Mouse (Mus musculus) lung, adult 2 months (tissue): Measurements from ENCODE around the gene Smpd1. TPM values are rescaled to one million over a fixed set of nuclear protein-coding genes. Genes with fewer than 3 reads are reported as not detected.

Source experiments
- DNase-seq: peaks from one replicate; pipeline ENCODE4 v3.0.0; 2022
- H3K4me1 ChIP-seq: fragments of 200-500 bp; 2 replicates; pipeline ENCODE4 v1.6.1; 2011; ENCODE audit warnings: low read length; ENCODE audit not compliant: control insufficient read depth, insufficient read depth
- H3K4me3 ChIP-seq: fragments of 200-500 bp; replicated peaks from 2 replicates; pipeline ENCODE3; 2011; ENCODE audit warnings: low read depth, mild to moderate bottlenecking, control low read depth, low read length; ENCODE audit errors: extremely low read depth
- CTCF ChIP-seq: fragments of 200-500 bp; IDR thresholded peaks from 2 replicates; pipeline ENCODE4 v1.5.1; 2011; ENCODE audit warnings: mild to moderate bottlenecking, low read length, control low read depth; ENCODE audit not compliant: insufficient read depth
- POLR2A ChIP-seq: fragments of 200-500 bp; IDR thresholded peaks from 2 replicates; pipeline ENCODE4 v1.6.1; 2011; ENCODE audit warnings: low read depth, mild to moderate bottlenecking, control low read depth, low read length, borderline replicate concordance; ENCODE audit errors: extremely low read depth
- WGBS: fragments of 180-500 bp; shearing (Covaris S2); methylation state at CpG from one replicate; pipeline ENCODE4 v1.1.7; 2018; 5-methylcytosine and 5-hydroxymethylcytosine counted together
- polyA plus RNA-seq: library from polyadenylated mRNA; depleted of rRNA; stranded (reverse); fragments of >200 nt; gene quantifications from 2 replicates; pipeline ENCODE4 v1.2.3, GENCODE M21; 2012; rRNA removed

Gene Smpd1
- polyA plus RNA-seq = 80.7 and 90.0 TPM in 2 replicates

DNA sequence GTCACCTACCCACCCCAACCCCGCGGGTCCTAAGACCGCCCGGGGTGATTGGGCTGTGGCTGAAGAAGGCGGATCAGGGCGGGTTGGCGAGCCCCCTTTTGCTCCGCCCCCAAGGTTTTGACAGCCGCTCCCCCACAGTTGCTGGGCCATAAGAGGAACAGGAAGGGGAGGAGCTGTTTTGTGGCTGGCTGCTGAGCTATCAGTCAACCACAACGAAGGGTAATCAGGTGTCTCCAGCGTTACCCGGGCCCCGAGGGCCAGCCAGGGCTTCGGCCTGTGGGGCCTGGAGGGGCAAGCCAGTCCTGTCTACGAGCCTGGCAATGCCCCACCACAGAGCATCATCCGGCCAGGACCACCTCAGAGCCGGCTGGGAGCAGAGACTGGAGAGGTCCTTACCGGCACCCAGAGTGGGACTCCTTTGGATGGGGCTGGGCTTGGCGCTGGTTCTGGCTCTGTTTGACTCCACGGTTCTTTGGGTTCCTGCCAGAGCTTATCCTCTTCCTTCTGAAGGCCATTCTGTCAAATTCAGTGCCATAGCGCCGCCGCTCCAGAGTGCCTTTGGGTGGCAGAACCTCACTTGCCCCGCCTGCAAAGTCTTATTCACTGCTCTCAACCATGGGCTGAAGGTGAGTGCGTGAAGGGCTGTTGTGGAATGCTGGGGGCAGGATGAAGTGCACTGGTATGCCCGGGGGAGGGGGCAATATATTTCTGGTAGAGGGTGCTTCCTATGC lies at the start of gene Smpd1:
Gene Smpd1, plus strand, starts transcription at position 149 of the 731 bp plus-strand sequence.
- DNase-seq = peak; percentile 88
- no peak for TF ChIP-seq CTCF
- peak; percentile 22; the same call in 1 of the 2 replicates for TF ChIP-seq POLR2A
- 2% methylated on average over 26 of the region's 26 CpGs for WGBS
- peaks cover 6% of the 10 kb centered on the region for H3K4me1 ChIP-seq
- H3K4me3 ChIP-seq = peak within 1 kb of the TSS; percentile 90

- Histone ChIP-seq H3K4me1 (no peaks in the 10 kb centered on the region), H3K4me3 (no peak overlapping the region)
- TF ChIP-seq POLR2A (no peak), CTCF (no peak)
- WGBS = 73% methylated on average over 4 of the region's 4 CpGs
- DNase-seq = no peak
Measured at GRCm38 (mm10) chr7:105507257-105507656, 46.9 kb upstream of the Smpd1 start.

DNA sequence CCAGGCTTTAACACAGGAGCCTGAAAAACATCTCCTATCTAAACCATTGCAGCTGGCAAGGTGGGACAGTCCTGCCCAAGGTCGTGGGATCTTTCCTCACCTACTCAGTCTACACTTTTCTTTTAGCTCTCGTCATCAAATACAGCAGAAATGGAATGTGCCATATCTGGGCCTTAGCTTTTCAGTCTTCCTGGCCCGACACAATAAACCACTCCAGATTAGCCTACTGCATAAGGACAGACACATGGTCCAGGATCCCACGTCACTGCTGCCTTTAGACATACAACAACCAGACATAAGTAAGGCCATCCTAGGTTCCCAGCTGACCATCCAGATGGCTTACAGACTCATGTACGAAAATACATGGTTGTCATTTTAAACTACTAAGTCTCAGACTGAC lies 44.0 kb upstream of the Smpd1 start:
- DNase-seq = no peak
- WGBS = 75% methylated on average over 5 of the region's 5 CpGs
- Histone ChIP-seq H3K4me1 (no peaks in the 10 kb centered on the region), H3K4me3 (no peak overlapping the region)
- TF ChIP-seq POLR2A (no peak), CTCF (no peak)

- no peak for TF ChIP-seq CTCF
- WGBS = 46% methylated on average over 5 of the region's 5 CpGs
- Histone ChIP-seq H3K4me1 (no peaks in the 10 kb centered on the region), H3K4me3 (no peak overlapping the region)
- no peak for DNase-seq
Measured at GRCm38 (mm10) chr7:105513845-105514291, 40.3 kb upstream of the Smpd1 start.

DNA sequence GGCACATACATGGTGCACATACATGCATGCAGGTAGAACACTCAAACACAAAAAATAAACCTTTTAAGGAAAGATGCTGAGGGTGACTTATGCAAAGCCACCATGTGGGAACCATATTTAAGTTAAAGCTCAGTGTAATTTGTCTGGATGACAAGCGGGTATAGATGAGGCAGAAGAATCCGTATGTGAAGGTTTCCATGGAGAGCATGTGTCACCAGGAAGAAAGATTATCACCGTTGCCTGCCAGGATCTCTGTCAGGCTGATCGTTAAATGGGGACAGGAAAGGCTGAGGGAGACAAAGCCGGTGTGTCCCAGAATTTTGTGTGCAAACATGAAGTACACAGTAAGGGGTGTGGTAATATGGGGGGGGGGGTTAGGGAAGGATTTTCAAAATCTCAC lies 39.6 kb upstream of the Smpd1 start:
- H3K4me1 ChIP-seq = no peaks in the 10 kb centered on the region
- no peak overlapping the region for H3K4me3 ChIP-seq
- TF ChIP-seq POLR2A (no peak), CTCF (no peak)
- WGBS = 37% methylated on average over 5 of the region's 5 CpGs
- DNase-seq = no peak

GRCm38 (mm10) chr7:105515178-105515577 lies 39.0 kb upstream of the Smpd1 start:
- 2% methylated on average over 5 of the region's 5 CpGs for WGBS
- TF ChIP-seq POLR2A = no peak
- peak; percentile 86 for TF ChIP-seq CTCF
- peak; percentile 63 for DNase-seq

DNA sequence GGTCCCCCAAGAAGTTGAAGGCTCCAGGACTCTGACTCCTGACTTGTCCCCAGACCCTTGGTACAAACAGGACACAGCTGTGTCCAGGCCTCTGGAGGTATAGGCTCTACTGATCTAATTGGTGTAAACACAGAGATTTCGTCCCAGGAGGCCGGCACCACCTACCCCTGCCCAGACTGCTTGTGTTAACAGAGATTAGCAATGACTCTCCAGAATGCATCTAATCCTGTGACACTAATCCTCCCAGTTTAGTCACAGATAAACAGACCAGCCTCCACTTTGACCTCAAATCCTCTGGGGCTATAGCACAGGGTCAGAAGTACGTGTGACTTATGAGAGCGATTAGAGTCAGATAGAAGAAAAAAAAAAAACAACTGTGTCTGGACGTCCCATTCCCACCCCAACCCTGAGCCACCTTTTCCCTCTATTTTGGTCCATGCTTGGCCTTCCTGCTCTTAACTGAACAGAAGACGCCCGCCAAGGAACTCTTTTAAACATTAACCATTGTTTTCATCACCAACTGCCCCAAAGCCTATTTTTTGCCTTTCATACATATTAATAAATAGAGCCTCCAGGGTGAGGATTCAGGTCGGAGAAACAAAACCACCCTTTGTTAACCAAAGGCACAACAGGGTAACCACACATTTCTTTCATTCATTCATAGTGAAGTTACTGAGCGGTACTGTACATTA lies 37.3 kb upstream of the Smpd1 start:
- Histone ChIP-seq H3K4me1 (no peaks in the 10 kb centered on the region), H3K4me3 (no peak overlapping the region)
- DNase-seq = no peak
- TF ChIP-seq CTCF = no peak
- no peak for TF ChIP-seq POLR2A
- WGBS = 49% methylated on average over 9 of the region's 9 CpGs

More at GRCm38 (mm10) chr7:105515178-105515577, 39.0 kb upstream of the Smpd1 start:
- Histone ChIP-seq H3K4me3 (no peak overlapping the region), H3K4me1 (no peaks in the 10 kb centered on the region)

- no peaks in the 10 kb centered on the region for H3K4me1 ChIP-seq
Measured at GRCm38 (mm10) chr7:105519336-105519735, 34.8 kb upstream of the Smpd1 start.

DNA sequence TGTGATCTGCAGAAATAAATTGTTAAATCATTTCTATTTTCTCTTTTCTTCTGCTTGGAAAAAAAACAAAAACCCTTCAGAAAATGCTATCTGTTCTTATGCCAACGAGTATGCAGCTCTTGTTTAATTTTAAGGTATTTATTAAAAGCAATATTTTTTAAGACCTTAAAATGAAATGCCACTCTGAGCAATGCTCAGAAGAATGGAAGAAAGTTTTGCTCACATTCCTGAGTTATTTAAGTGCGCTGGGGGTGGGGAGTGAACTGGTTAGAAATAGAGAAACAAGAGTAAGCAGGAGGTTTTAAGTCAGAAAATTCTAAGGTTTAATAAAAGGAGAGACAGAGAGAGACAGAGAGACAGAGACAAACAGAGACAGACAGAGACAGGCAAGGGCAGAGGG lies 34.4 kb upstream of the Smpd1 start:
- Histone ChIP-seq H3K4me1 (no peaks in the 10 kb centered on the region), H3K4me3 (no peak overlapping the region)
- TF ChIP-seq POLR2A (no peak), CTCF (no peak)
- 70% methylated on average over 2 of the region's 2 CpGs for WGBS
- DNase-seq = no peak

More at GRCm38 (mm10) chr7:105519336-105519735, 34.8 kb upstream of the Smpd1 start:
- DNase-seq = no peak
- WGBS = 71% methylated on average over 11 of the region's 11 CpGs
- no peak for TF ChIP-seq CTCF
- no peak for TF ChIP-seq POLR2A
- H3K4me3 ChIP-seq = no peak overlapping the region

DNA sequence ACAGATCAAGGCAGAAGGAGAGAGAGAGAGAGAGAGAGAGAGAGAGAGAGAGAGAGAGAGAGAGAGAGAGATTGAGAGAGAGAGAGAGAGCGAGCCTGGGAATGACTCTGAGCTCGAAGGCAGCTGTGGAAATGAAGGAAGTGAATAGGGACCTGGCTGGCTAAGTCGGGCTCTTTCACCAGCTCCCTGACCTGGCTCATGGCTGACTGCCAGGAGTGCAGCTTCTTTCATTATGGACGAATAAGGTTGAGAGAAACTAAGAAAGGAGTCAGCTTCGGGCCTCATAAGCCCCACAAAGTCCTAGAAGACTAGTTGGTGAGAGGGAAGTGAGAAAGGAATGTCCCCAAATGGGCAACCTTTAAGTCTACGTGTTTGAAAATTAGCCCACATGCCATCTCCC lies 34.0 kb upstream of the Smpd1 start:
- Histone ChIP-seq H3K4me1 (no peaks in the 10 kb centered on the region), H3K4me3 (no peak overlapping the region)
- no peak for DNase-seq
- TF ChIP-seq POLR2A (no peak), CTCF (no peak)
- WGBS = 32% methylated on average over 6 of the region's 6 CpGs
